Mouse (Mus musculus) c-Kit-negative CD71-positive TER-119-positive erythroid progenitor cells, embryonic 14.5 days (primary cell): ENCODE data around the gene Camta1.

ENCODE experiments used
- DNase-seq: peaks from one replicate; pipeline ENCODE4 v3.0.0-alpha.2; 2013; ENCODE audit warnings: low read depth, low spot score

Gene Camta1

DNA sequence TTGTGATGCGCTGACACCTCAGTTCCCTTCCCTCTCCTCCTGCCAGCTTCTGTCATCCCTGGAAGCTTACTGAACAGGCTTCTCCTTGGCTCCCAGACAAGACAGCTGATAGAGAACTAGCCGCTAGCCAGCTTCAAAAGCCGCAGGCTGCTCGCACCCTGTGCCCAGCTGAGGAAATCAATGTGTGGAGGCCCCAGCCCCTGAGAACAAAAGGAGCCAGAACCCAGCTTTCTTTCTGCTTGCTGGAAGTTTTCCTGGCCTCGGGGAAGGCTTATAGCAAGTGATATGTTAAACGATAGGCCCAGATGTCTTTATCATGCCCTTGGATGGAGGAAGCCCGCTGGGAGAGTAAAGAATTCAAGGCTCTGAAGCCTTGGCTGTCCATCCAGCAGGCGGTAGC is 411.7 kb downstream of the Camta1 start:
- no peak for DNase-seq

DNA sequence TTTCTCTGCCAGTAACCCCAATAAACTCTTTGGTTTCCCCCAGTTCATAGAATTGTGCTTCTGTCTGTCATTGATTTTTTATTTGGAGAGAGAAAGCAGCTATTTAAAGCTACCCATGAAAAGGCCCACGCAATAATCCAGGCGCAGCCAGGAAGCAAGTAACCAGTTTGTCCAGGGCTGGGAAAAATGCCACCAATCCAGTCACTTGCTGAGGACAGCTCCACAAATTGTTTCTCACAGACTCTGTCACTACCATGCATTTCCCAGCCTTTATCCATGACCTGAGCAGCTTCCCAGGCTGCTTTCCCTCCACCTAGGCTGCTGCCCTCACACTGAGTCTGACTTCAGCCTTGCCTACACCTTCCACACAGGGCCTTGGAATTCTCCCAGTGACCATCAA is 413.3 kb downstream of the Camta1 start:
- no peak for DNase-seq

DNA sequence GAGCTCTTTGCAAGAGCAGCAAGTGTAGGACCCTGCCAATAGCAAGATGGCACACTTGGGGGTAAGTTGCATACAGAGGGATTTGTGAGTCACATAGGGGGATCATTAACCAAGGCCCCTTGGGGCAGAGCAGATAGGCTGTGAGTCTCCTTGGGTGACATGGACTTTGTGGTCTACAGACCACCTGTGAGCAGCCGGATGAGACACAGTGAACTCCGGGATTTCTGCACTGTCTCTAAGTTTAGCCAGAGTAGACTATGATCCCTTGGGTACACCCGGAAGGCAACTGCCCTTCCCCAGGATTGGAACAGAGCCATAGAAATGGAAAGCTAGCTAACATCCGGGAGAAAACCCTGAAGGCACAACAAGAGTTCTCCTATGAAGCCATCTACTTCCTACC is 417.0 kb downstream of the Camta1 start:
- DNase-seq = no peak

DNA sequence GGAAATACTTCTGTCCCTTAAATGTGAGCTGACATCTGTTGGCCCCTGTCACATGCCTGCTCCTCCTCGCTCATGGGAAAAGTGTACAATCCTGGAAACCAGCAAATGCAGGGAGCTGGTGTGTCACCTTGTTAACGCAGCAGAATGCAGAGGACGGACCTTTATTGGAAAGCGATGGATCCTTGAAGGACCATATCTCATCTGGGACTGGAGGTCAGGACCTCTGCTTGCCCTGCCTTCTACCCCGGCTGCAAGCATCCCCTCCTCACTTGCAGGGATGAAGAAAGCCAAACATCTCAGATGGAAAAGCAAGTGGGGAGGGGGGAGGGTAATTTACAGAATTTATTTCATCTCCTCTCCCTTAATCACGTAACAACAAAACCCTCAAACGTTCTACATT is 423.1 kb downstream of the Camta1 start:
- no peak for DNase-seq

DNA sequence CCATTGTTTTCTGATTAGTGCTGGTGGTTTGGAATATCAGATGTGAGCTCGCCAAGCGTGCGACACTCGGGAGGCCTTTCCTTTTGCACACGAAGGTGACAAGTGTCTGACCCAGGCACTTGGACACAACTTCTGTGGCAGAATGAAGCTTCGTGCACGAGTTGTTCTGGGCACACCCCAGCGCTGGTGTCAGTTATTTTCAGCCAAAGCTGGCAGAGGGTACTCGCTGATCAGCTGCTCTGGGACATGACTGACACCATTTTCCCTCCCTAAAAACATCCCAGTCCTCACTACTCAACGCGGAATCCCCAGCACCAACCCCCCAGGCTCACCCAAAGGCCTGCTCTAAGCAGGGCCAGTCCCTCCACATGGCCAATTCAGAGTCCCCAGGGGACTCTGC is 423.8 kb downstream of the Camta1 start:
- no peak for DNase-seq

DNA sequence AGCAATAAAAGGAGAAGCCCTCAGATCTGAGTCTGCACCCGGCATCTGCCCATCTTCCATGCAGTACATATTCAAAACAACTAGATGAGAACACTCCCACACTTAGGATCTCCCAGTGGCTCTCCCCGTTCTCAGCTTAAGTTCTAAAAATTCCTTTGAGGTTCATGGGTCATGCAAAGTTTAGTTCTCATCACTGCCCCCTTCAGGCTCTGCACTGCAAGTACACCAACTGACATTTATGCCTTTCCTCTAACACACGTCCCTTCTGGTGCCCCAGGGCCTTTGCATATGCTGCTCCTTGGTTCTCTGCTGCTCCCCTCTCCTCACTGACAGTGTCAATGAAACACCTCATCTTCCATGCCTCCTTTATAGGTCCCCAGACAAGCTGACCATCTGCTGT is 436.5 kb downstream of the Camta1 start:
- no peak for DNase-seq

DNA sequence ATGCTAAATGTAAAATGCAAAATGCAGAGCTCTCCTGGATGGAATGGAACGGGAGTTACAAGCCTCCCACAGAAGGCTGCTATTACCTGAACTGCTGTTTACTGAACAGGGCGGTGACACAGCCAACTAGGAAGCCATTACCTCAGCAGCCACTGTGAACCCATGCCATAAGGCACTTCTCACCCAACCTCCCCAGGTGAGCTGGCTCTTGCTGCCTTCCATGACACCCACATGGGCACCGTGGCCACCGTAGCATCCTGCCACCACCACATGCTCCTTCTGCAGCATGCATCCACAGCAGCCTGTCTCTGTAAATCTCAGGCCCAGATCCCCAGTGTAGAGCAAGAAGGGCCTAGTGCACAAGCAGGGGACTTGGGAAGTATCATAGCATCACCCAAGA is 438.8 kb downstream of the Camta1 start:
- DNase-seq = no peak

DNA sequence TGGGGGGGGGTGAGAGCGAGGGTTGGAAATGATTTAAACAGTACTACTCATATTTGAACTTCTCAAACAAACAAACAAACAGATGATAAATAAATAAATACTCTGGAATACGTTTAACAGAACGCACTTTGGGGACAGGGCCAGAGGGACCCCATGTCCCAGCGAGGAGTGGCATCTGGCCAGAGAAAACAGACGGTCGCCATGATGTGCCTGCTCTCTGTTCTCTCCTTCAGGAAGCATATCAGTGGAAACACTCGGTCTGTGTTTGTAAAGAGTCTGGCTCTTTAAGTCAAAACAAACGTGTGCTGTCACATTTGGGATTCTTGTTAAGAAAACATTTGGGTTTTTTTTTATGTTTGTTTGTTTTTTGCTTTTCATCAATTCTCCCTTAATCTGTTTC is 439.3 kb downstream of the Camta1 start:
- DNase-seq = no peak

DNA sequence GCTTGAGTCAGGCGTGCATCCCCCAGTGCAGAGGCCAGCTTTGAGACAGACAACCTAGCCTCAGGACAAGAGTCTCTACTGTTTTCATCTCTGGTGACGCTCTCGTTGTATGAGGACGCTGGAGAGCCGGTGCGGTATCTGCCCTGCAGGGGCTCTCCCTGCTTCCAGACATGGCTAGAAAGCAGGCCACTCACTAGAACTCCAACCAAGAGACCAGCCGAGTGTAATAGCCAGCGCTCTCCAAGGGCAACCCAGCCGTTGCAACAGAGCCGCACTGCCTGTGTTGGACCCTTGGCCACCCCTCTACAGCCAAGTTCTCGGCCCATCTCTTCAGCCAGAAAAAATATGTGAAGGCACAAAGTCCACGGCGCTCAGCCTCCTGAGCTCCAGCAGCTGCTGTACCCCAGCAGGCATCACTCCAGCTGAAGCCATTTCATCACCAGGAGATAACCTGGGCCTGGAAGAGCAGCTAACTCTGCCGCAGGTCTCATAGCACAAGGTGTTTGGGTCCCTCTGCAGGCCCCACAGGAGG is 443.3 kb downstream of the Camta1 start:
- no peak for DNase-seq

DNA sequence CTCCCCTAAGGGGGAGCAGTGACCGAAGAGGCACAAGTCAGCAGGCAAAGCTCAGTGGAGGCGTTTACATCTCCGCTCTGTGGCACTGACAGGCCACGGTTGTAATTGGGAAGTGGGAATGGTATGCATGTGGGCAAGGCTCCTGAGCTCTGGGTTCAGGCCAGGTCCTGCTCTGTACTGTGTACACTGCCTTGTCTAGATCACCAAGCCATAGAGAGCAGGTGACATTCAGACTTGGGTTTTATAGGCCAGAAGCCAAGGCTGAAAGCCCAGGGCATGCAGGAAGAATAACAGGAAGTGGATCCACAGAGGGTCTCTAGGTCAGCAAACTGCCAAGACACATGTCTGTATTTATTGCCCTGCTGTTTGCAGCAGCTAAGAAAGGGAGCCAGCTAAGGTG is 445.9 kb downstream of the Camta1 start:
- no peak for DNase-seq

DNA sequence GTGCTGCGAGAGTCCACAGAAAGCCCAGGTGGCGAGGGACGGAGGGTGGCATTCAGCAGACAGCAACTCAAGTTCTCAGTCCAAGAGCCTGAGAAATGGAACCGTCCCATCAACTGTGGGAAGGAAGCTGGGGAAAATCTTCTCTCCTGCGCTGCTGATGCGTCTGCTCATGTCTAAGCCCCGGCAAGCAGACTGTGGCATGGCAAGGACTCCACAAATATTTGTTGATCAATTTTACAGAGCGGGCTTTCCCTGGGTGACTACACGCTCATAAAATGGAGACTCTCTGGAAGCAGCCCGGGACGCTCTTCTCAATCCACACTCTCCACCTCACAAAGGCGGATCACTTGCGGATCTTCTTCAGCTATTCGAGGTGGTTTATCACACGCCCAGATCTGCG is 446.3 kb downstream of the Camta1 start:
- DNase-seq = no peak

DNA sequence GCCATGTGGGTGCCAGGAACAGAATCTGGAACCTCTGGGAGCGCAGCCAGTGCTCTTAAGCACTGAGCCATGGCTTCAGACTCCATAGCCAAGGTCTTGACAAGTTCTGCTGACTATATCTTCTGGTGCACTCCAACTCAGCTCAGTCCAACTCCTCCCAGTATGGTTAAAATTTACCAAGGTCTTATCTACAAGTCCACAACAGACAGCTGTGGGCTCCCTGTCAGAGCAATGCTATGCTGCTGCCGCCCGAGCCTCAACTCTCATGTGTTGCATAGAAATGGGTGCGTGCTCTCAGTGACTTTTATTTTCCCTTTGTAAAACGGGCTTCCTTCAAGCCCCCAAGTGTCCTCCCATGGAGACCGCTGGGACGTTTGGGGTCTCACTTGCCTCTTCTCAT is 446.7 kb downstream of the Camta1 start:
- no peak for DNase-seq

DNA sequence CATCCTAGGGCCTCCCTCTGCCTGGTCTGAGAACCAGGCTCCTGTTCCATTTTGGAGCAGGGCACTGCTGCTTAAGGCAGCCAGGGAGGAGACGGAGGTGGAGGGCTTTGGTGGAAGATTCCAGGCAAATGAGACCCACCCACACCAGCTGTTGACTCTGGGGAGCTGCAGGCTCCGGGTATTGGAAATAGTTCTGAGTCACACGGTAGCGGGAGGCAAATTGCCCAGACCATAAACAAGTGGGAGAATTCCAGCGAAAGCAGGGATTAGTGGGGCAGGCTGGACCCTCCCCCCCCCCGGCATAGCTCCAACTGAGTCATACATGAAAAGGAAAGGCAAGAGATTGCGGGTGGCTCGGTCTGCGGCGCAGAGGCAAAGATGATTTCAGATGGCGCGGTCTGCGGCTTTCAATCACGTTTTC is 450.0 kb downstream of the Camta1 start:
- no peak for DNase-seq

DNA sequence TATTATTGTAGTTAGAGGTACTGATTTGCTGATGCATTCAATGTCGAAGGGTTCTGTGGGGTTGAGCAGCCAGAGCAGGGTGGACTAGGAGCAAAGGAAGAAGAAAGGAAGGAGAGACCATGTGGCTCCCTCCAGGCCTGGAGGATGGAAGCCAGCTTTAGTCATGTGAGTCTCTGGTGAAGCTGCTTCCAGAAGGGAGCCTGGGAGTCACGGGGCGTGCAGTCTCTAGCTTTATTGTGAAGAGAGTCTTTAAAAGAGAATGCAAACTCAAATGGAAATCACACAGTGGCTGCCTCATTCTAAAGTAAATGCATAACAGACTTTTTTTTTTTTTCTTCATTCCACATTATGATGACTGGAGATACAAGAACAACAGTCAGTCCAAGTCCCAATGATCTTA is 450.7 kb downstream of the Camta1 start:
- DNase-seq = no peak

DNA sequence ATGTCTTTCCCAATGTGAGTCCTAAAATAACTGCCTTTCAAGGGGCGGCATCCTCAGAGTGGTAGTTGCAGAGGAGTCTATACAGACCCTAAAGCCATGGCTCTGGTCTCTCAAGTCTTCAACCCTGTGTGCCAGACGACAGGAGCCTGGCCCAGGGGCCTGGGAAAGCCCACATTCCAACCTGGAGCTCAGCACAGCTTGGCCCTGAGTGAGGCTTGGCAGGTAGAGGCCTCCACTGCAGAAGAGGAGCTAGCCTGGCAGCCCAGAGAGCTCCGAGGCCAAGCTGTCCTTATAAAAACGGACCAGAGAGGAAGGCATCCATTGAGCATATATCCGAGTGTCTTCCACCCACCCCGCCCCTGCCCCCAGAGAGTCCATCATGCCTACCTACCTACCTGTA is 452.4 kb downstream of the Camta1 start:
- DNase-seq = no peak

DNA sequence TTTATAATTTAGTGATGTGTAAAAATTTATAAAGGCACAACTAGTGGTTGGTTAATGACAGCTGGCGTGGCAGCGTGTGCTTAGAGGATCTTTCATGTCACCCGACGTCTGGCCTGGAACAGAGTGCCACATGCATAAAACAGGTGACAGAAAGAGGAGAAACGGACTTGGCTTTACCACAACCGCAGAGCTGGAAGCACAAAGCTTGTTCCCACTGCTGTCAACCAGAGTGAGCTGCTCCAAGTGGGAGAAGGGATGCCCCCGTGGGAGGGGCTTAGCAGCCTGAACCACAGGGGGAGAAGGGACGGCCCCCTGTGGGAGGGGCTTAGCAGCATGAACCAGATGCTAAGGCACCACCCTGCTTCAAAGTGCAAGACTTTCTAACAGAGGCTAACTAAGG is 452.9 kb downstream of the Camta1 start:
- no peak for DNase-seq

DNA sequence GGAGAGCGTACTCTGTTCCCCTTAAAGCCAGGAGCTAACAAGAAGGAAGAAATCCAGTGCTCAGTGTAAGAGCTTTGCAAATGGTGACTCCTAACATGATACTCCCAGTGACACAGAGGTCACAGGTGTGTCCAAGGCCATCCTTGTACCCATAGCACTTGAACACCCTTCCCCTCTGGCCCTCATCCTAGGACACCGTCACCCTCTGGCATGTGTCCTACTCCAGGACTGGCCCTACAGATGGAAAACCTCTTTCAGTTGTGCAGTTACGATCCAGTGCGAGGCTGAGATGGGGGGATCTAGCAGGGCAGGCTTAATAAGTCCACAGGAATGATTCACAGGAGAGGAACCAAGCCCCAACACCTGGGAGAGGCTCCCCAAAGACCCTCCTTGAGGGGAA is 453.4 kb downstream of the Camta1 start:
- no peak for DNase-seq

DNA sequence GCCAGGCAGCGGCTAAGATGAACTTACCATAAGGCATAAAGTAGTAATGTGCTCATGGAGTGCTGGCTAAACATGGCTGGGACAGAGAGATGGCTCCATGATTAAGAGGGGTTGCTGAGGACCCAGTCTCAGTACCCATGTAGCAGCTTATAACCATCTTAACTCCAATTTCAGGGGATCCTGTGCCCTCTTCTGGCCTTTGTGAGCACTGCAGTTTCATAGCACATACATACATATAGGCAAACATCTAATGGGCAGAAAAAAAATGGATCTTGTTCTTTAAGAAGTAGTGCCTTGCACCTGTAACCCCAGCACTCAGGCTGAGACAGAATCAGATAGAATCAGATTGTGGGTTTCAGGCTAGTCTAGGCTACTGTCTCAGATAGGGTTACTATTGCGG is 454.5 kb downstream of the Camta1 start:
- no peak for DNase-seq

DNA sequence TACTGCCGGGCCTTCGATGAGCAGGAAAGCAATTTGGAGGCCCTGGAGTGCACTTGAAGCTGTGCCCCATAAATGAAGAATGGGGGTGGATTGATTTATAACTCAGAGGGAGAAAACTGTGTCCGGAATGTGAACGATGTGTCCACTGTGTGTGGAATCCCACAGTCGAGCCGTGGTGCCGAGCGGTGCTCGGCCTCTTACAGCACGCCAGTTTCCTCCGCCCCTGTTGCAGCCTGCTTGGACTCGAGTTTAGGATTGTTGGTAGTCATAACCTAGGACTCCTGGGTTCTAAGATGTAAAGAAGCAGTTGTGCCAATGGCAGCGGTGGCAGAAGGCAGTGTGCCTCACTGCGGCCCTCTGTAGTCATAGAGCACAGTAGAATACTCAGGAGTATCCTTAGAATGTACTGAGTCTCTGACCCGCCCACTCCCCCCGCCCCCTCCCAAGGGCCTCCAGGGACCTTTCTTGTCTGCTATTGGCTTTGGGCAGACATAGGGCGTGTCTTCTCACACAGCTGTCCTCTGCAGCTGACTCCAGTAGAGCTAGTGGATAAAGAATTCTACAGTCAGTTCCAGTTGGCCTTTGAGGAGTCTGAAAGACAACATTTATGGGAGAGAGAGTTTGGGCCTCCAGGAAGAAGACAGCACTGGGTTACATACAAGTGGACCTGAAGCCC is 457.0 kb downstream of the Camta1 start:
- no peak for DNase-seq

DNA sequence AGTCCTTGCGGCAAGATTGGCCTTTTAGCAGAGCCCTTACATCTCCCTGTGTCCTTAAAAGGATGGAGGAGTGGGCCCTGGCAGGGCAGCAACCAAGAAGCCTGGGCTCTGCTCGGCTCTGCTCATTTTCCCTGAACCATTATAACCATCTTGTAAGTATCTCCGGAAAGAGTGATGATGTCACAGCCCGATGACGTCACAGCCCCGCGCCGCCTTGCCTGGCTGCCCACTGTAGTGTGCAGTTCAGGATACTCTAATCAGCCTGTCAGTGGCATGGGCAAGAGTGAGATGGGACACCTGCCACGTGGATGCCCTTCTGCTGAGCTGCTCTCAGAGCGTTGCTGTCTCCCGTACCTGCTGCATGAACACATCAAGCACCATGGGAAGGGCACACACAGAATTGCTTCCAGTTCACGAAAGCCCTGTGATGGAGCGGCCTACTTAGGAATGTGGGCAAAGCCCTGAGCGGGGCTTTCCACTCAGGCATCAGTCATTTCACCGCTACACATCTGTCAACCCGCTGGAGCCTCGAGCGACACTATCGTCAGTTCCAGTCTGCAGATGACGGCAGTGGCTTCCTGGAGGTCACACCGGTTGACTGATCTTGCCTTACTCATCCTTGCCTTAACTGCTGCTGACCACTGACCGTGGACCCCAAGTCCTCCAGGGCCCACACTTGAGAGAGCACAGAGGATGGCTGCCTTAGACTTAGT is 459.8 kb downstream of the Camta1 start:
- DNase-seq = no peak

DNA sequence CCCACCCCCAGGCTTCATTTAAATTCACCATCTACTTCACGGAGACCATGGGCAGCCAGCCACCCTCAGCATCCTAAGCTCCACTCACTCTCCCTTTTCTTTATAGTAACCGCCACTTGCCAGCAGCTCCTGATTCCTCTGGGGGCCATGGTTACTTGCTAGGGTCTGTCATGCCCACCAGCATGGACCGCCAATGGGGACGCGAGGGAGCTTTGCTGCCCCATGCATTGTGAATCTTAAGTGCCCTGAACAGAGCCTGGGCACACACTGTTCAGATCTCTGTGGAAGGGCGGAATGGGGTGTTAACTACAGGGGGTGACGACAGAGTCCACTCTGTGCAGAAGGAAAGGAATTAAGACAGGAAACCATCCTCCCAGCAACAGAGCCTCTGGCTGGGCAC is 465.1 kb downstream of the Camta1 start:
- DNase-seq = no peak

DNA sequence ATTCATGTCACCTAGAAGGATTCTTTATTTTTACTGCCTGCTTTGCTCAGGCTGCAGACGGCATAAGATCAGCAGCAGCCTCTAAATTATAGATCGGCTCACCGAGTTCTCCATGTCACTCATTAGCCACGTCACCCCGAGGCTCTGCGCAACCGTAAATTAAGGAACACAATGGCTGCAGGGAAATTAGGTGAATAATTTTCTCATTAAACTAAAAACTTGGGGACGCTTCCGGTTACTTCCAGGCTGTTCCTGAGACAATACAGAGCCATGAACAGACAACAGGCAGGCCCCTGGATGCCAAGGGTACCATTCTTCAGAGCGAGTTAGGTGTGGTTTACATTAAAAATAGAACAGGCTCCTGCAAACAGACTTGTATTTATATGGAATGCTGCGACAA is 472.3 kb downstream of the Camta1 start:
- DNase-seq = no peak

DNA sequence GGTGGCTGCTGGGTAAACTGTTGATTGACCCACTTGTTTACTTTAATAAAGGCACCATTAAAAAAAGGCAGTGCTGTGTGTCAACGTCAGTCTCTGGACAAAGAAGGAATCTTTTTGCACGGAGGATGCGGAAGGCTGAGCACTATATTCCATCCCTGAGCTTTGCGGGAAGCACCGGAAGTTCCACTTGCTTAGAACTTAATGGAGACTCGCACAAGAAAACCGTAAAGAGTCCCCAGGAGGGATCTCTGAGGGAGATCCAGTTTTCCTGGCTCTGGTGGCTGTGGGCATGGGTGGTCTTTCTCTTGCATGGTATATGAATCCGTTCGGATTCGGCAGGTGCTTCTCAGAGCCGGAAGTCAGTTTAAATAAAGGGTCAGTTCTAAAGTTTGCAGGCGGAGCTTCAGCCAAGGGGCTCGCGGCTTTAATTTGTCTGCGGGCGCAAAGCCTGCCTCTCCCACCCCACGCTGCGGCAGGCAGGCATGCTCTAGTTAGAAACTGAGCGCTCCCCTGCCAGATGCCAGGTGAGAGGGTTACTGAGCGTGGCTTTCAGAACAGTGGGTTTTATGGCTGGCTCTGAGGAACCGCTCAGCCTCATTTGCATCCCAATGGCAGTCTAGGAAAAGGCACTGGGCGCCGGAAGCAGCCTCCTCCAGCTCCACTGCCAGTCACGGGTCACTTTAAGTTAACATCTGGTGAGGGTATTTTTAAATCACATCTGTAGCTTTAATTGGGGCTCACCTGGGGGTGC is 474.8 kb downstream of the Camta1 start:
- DNase-seq = no peak
